Comparison of ENCODE assay signal across 28 mouse cellular contexts in genomic region chr3:121909155-121909554, GRCm38 (mm10). TPM values are rescaled to one million over a fixed set of nuclear protein-coding genes. Genes with fewer than 3 reads are reported as not detected.
A peak's percentile ranks its signal among the peaks of the same experiment; 100 is the strongest.
DNase-seq lines count a peak whose midpoint lies in the region; TF ChIP-seq lines count a peak whose summit lies in the region.
"Had no signal": no experiment of that assay in that cellular context is flagged by ENCODE, and none has a peak within 500 bp of the region (broad histone marks: within the 10 kb centered on the region; RNA-seq: fewer than 3 reads in every experiment).

No protein-coding gene starts in this region.

- peaks cover 13% of the 10 kb centered on the region for H3K4me1 ChIP-seq in heart, adult 2 months (ENCODE audit: control insufficient read depth, insufficient read depth, low read length)
- peaks cover 47% of the 10 kb centered on the region for H3K4me1 ChIP-seq in heart, embryonic 10.5 days
- H3K4me1 ChIP-seq: embryonic facial prominence, embryonic 12.5 days; forebrain, embryonic 15.5 days; hindbrain, embryonic 10.5 days; midbrain, embryonic 12.5 days; neural tube, embryonic 12.5 days had no signal

- no peak for TF ChIP-seq CTCF in heart, adult 2 months (IDR thresholded peaks at IDR 0.05)
- TF ChIP-seq CTCF in layer of hippocampus, adult 2 months (conservative IDR thresholded peaks at IDR 0.05): no peak
- TF ChIP-seq CTCF in gastrocnemius, adult 2 months (IDR thresholded peaks at IDR 0.05): no peak

- peak overlapping the region; percentile 29 for H3K27ac ChIP-seq in heart, adult 2 months
- H3K27ac ChIP-seq in heart, embryonic 10.5 days: no peak overlapping the region
- H3K27ac ChIP-seq in layer of hippocampus, adult 2 months: peak overlapping the region; percentile 28; the same call in 1 of the 2 replicates
- H3K27ac ChIP-seq in gastrocnemius, adult 2 months: peak overlapping the region; percentile 74
- H3K27ac ChIP-seq: embryonic facial prominence, embryonic 12.5 days; forebrain, embryonic 15.5 days; hindbrain, embryonic 10.5 days; hindbrain, embryonic 15.5 days; liver, embryonic 14.5 days; midbrain, embryonic 12.5 days; neural tube, embryonic 12.5 days; stomach, postnatal 0 days had no signal

- WGBS in heart, adult 2 months: 29% methylated on average over 3 of the region's 3 CpGs
- WGBS in heart, embryonic 10.5 days: 76% methylated on average over 3 of the region's 3 CpGs

- H3K9me3 ChIP-seq in heart, embryonic 10.5 days: no peaks in the 10 kb centered on the region
- H3K9me3 ChIP-seq: embryonic facial prominence, embryonic 12.5 days; forebrain, embryonic 15.5 days; hindbrain, embryonic 10.5 days; hindbrain, embryonic 15.5 days; midbrain, embryonic 12.5 days; neural tube, embryonic 12.5 days had no signal

- peaks cover 14% of the 10 kb centered on the region for H3K36me3 ChIP-seq in heart, adult 2 months (ENCODE audit: control insufficient read depth, insufficient read depth, low read length)
- no peaks in the 10 kb centered on the region for H3K36me3 ChIP-seq in heart, embryonic 10.5 days
- H3K36me3 ChIP-seq: embryonic facial prominence, embryonic 12.5 days; forebrain, embryonic 15.5 days; hindbrain, embryonic 10.5 days; hindbrain, embryonic 15.5 days; midbrain, embryonic 12.5 days; neural tube, embryonic 12.5 days had no signal

- H3K27me3 ChIP-seq in heart, adult 2 months (ENCODE audit: control insufficient read depth, insufficient read depth, low read length): no peaks in the 10 kb centered on the region
- H3K27me3 ChIP-seq in heart, embryonic 10.5 days (ENCODE audit: insufficient read depth, poor library complexity, severe bottlenecking): no peaks in the 10 kb centered on the region
- H3K27me3 ChIP-seq: embryonic facial prominence, embryonic 12.5 days; forebrain, embryonic 15.5 days; hindbrain, embryonic 15.5 days; midbrain, embryonic 12.5 days; neural tube, embryonic 12.5 days had no signal

- intact Hi-C loops in heart, adult 2 months (cut with DNase I): no loop called here
- intact Hi-C loops in gastrocnemius, adult 2 months (cut with DNase I): no loop called here

- DNase-seq in heart, adult 2 months: peak in 1 of 2 experiments; percentile 39
- DNase-seq in heart, embryonic 10.5 days (ENCODE audit: low spot score): no peak
- DNase-seq in layer of hippocampus, adult 2 months (ENCODE audit: low spot score in 2 of 2): peak in 1 of 2 experiments; percentile 25
- DNase-seq in layer of hippocampus, postnatal 25 days (ENCODE audit: extremely low spot score in 1 of 2, low spot score in 1 of 2): no peak
- DNase-seq in gastrocnemius, adult 2 months: peak; percentile 60
- peak; percentile 43 for DNase-seq in skeletal muscle tissue, adult 2 months (ENCODE audit: low read depth, low spot score)
- DNase-seq in cerebellum, adult 11-12 months: no peak
- DNase-seq: adrenal gland, adult 2 months; B cell, adult 2 months; cerebellum, adult 9-10 months; embryo, embryonic 11 days; kidney, adult 11 months; kidney, postnatal 14 days; layer of hippocampus, postnatal 36 days; liver; lung, embryonic 14.5 days; right cerebral cortex, adult 18-20 months; thymus, adult 18-20 months; thymus, postnatal 25 days had no signal

- no peak for TF ChIP-seq POLR2A in heart, adult 2 months (IDR thresholded peaks at IDR 0.05; ENCODE audit: insufficient read depth, low read depth, low read length)

- H3K4me3 ChIP-seq in heart, adult 2 months: no peak overlapping the region
- H3K4me3 ChIP-seq in heart, embryonic 10.5 days: no peak overlapping the region
- no peak overlapping the region for H3K4me3 ChIP-seq in layer of hippocampus, adult 2 months
- no peak overlapping the region for H3K4me3 ChIP-seq in gastrocnemius, adult 2 months
- H3K4me3 ChIP-seq: embryonic facial prominence, embryonic 12.5 days; forebrain, embryonic 15.5 days; hindbrain, embryonic 10.5 days; hindbrain, embryonic 15.5 days; midbrain, embryonic 12.5 days; myocyte; neural tube, embryonic 12.5 days had no signal

- no peak for TF ChIP-seq EP300 in heart, adult 2 months (IDR thresholded peaks at IDR 0.05; ENCODE audit: insufficient read depth, low read depth, low read length)

- no peak overlapping the region for H3K9ac ChIP-seq in heart, adult 2 months (ENCODE audit: low read depth, low read length)
- H3K9ac ChIP-seq: embryonic facial prominence, embryonic 12.5 days; forebrain, embryonic 15.5 days; hindbrain, embryonic 15.5 days; liver, embryonic 14.5 days; lung, embryonic 14.5 days; midbrain, embryonic 12.5 days; neural tube, embryonic 12.5 days had no signal

- no peaks in the 10 kb centered on the region for H3K79me2 ChIP-seq in heart, adult 2 months (replicated peaks; ENCODE audit: control insufficient read depth, insufficient read depth, low read length)

RNA-seq across cellular contexts. Expression of gene Arhgap29, which starts 43.2 kb away (rescaled TPM):
- 10 to 100 TPM; 38.6 to 41.2 TPM for total RNA-seq in heart, adult 2 months (2021)
- 30.7 and 57.0 TPM in 2 replicates for polyA plus RNA-seq in heart, adult 2 months (2012; rRNA removed)
- 68.3 and 92.7 TPM in 2 replicates for polyA plus RNA-seq in heart, embryonic 10.5 days (2016; fragmentation: Nextera tagmentation; extraction: Ambion mirVana)
- total RNA-seq in layer of hippocampus, adult 2 months (2021): 10 to 100 TPM; 14.0 to 16.9 TPM
- total RNA-seq in layer of hippocampus, postnatal 25 days (2021): 10 to 100 TPM; 15.9 to 18.4 TPM
- 10 to 100 TPM; 14.0 to 15.6 TPM for total RNA-seq in gastrocnemius, adult 2 months (2021)

Comparison
In these comparisons a context has a peak if more than half of its experiments do, and no peak if none do; other contexts are left out.
1. DNase-seq: peak in gastrocnemius, adult 2 months (single experiment) and skeletal muscle tissue, adult 2 months (single experiment); none in heart, embryonic 10.5 days (single experiment), layer of hippocampus, postnatal 25 days (0 of 2) and cerebellum, adult 11-12 months (single experiment).